Mouse (Mus musculus): ENCODE measurements around the gene Cntln. TPM values are rescaled to one million over a fixed set of nuclear protein-coding genes. Genes with fewer than 3 reads are reported as not detected.

The Cntln gene
- polyA plus RNA-seq, 1 experiment from 2014 or later, result 7.4 TPM

- DNase-seq (ENCODE audit: low spot score), result no peak
- no peaks in the 10 kb centered on the region for H3K9me3 ChIP-seq
- WGBS, result 14% methylated on average over 7 of the region's 7 CpGs
- no peak overlapping the region for H3K27ac ChIP-seq
- H3K27me3 ChIP-seq (ENCODE audit: insufficient read depth, poor library complexity, severe bottlenecking), result no peaks in the 10 kb centered on the region
- no peaks in the 10 kb centered on the region for H3K36me3 ChIP-seq
- no peak overlapping the region for H3K4me3 ChIP-seq
- H3K4me1 ChIP-seq, result no peaks in the 10 kb centered on the region
These were observed 212.6 kb downstream of the Cntln start for GRCm38 (mm10) chr4:85096682-85097081.

GRCm38 (mm10) chr4:85102168-85102567 lies 218.1 kb downstream of the Cntln start:
- no peaks in the 10 kb centered on the region for H3K36me3 ChIP-seq
- no peaks in the 10 kb centered on the region for H3K4me1 ChIP-seq
- H3K4me3 ChIP-seq, result no peak overlapping the region
- H3K9me3 ChIP-seq, result no peaks in the 10 kb centered on the region
- DNase-seq (ENCODE audit: low spot score), result no peak
- no peaks in the 10 kb centered on the region for H3K27me3 ChIP-seq (ENCODE audit: insufficient read depth, poor library complexity, severe bottlenecking)
- 89% methylated on average over 4 of the region's 4 CpGs for WGBS
- H3K27ac ChIP-seq, result no peak overlapping the region

- H3K4me1 ChIP-seq, result no peaks in the 10 kb centered on the region
- H3K4me3 ChIP-seq, result no peak overlapping the region
- no peaks in the 10 kb centered on the region for H3K9me3 ChIP-seq
- DNase-seq (ENCODE audit: low spot score), result no peak
- 69% methylated on average over 1 of the region's 1 CpGs for WGBS
- H3K36me3 ChIP-seq, result no peaks in the 10 kb centered on the region
- H3K27ac ChIP-seq, result no peak overlapping the region
- no peaks in the 10 kb centered on the region for H3K27me3 ChIP-seq (ENCODE audit: insufficient read depth, poor library complexity, severe bottlenecking)
These were observed 222.3 kb downstream of the Cntln start for GRCm38 (mm10) chr4:85106416-85106815.

DNA sequence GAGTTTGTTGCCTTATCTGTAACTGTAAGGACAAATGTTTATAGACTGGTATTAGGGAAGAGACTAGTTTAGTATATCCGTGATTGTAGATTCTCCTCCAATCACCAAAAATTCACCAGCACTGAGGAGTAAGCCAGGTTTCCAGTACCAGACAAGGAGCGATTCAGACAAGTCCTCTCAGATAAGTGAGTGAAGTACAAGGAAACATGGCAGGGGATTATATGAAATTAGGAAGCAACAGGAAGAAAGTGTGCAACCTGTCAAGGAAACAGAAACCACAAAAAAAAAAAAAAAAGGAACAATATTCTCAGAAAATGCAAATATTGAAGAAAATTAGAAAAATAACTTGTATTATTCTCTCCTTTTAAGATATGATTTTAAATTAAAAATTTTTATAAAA lies 222.9 kb downstream of the Cntln start:
- Histone ChIP-seq H3K9me3 (no peaks in the 10 kb centered on the region), H3K4me1 (no peaks in the 10 kb centered on the region), H3K36me3 (no peaks in the 10 kb centered on the region), H3K27me3 (ENCODE audit: insufficient read depth, poor library complexity, severe bottlenecking) (no peaks in the 10 kb centered on the region), H3K4me3 (no peak overlapping the region), H3K27ac (no peak overlapping the region)
- no peak for DNase-seq (ENCODE audit: low spot score)
- 78% methylated on average over 2 of the region's 2 CpGs for WGBS

- H3K36me3 ChIP-seq, result no peaks in the 10 kb centered on the region
- WGBS, result 91% methylated on average over 3 of the region's 3 CpGs
- no peaks in the 10 kb centered on the region for H3K4me1 ChIP-seq
- no peaks in the 10 kb centered on the region for H3K27me3 ChIP-seq (ENCODE audit: insufficient read depth, poor library complexity, severe bottlenecking)
- no peak overlapping the region for H3K27ac ChIP-seq
- no peak overlapping the region for H3K4me3 ChIP-seq
- H3K9me3 ChIP-seq, result no peaks in the 10 kb centered on the region
- no peak for DNase-seq (ENCODE audit: low spot score)
These were observed 236.2 kb downstream of the Cntln start for GRCm38 (mm10) chr4:85120271-85120670.

GRCm38 (mm10) chr4:85149726-85150125 lies 265.6 kb downstream of the Cntln start:
- Histone ChIP-seq H3K9me3 (no peaks in the 10 kb centered on the region), H3K27me3 (ENCODE audit: insufficient read depth, poor library complexity, severe bottlenecking) (no peaks in the 10 kb centered on the region), H3K27ac (no peak overlapping the region), H3K36me3 (no peaks in the 10 kb centered on the region), H3K4me1 (no peaks in the 10 kb centered on the region), H3K4me3 (no peak overlapping the region)
- DNase-seq (ENCODE audit: low spot score), result no peak
- WGBS, result 68% methylated on average over 5 of the region's 5 CpGs

DNA sequence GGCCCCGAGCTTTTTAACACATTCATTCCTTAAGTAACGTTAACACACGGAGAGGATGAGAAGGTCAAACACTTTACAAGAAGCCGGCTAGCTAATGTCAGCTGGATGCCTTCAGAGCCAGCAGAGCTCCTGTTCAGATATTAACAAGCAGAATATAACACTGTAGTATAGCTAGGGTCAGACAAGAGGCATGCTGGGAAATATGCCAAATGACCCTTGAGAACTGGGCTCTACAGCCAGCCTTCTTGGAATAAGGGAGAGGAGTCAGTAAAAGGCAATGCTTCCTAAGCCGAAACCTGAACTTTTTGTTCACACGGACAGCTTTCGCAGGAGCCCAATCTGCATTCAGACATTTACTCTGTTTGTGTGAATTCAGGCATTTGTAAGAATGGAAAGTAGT lies 267.8 kb downstream of the Cntln start:
- Histone ChIP-seq H3K4me1 (no peaks in the 10 kb centered on the region), H3K36me3 (no peaks in the 10 kb centered on the region), H3K27me3 (ENCODE audit: insufficient read depth, poor library complexity, severe bottlenecking) (no peaks in the 10 kb centered on the region), H3K27ac (no peak overlapping the region), H3K9me3 (no peaks in the 10 kb centered on the region), H3K4me3 (no peak overlapping the region)
- no peak for DNase-seq (ENCODE audit: low spot score)
- WGBS, result 87% methylated on average over 7 of the region's 7 CpGs

DNA sequence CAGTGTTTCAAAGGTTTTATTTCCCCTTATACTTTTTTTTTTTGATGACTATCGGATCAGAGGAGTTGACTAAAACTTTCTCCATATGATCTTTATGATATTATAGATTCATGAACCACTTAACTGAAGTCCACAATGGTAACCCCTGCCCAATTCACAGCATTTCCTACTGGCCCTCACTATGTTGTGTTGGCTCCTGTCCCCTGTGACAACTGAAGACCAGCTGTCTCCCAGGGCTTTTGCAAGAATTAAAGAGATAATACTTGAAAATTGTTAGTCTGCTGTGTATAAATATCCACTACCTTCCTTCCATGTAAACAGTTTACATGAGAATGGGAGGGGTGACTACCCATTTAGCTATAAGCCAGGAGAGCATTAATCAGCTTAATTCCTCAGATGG lies 270.3 kb downstream of the Cntln start:
- Histone ChIP-seq H3K4me3 (no peak overlapping the region), H3K9me3 (no peaks in the 10 kb centered on the region), H3K27ac (no peak overlapping the region), H3K27me3 (ENCODE audit: insufficient read depth, poor library complexity, severe bottlenecking) (no peaks in the 10 kb centered on the region), H3K4me1 (no peaks in the 10 kb centered on the region), H3K36me3 (no peaks in the 10 kb centered on the region)
- 86% methylated on average over 1 of the region's 1 CpGs for WGBS
- no peak for DNase-seq (ENCODE audit: low spot score)

- no peaks in the 10 kb centered on the region for H3K9me3 ChIP-seq
- H3K4me3 ChIP-seq, result no peak overlapping the region
- no peak overlapping the region for H3K27ac ChIP-seq
- H3K4me1 ChIP-seq, result no peaks in the 10 kb centered on the region
- DNase-seq (ENCODE audit: low spot score), result no peak
- WGBS, result 57% methylated on average over 4 of the region's 4 CpGs
- no peaks in the 10 kb centered on the region for H3K36me3 ChIP-seq
- no peaks in the 10 kb centered on the region for H3K27me3 ChIP-seq (ENCODE audit: insufficient read depth, poor library complexity, severe bottlenecking)
These were observed 277.0 kb downstream of the Cntln start for GRCm38 (mm10) chr4:85161156-85161555.

- no peaks in the 10 kb centered on the region for H3K9me3 ChIP-seq
- H3K36me3 ChIP-seq, result no peaks in the 10 kb centered on the region
- H3K27ac ChIP-seq, result no peak overlapping the region
- no peaks in the 10 kb centered on the region for H3K4me1 ChIP-seq
- DNase-seq (ENCODE audit: low spot score), result no peak
- no peaks in the 10 kb centered on the region for H3K27me3 ChIP-seq (ENCODE audit: insufficient read depth, poor library complexity, severe bottlenecking)
- H3K4me3 ChIP-seq, result peak overlapping the region; percentile 27
- WGBS, result 28% methylated on average over 27 of the region's 27 CpGs
These were observed 278.6 kb downstream of the Cntln start for GRCm38 (mm10) chr4:85162468-85163312.

- Histone ChIP-seq H3K4me1 (no peaks in the 10 kb centered on the region), H3K4me3 (no peak overlapping the region), H3K9me3 (no peaks in the 10 kb centered on the region), H3K27me3 (ENCODE audit: insufficient read depth, poor library complexity, severe bottlenecking) (no peaks in the 10 kb centered on the region), H3K27ac (no peak overlapping the region), H3K36me3 (no peaks in the 10 kb centered on the region)
- 62% methylated on average over 2 of the region's 2 CpGs for WGBS
- no peak for DNase-seq (ENCODE audit: low spot score)
These were observed 279.2 kb downstream of the Cntln start for GRCm38 (mm10) chr4:85163313-85163615.

DNA sequence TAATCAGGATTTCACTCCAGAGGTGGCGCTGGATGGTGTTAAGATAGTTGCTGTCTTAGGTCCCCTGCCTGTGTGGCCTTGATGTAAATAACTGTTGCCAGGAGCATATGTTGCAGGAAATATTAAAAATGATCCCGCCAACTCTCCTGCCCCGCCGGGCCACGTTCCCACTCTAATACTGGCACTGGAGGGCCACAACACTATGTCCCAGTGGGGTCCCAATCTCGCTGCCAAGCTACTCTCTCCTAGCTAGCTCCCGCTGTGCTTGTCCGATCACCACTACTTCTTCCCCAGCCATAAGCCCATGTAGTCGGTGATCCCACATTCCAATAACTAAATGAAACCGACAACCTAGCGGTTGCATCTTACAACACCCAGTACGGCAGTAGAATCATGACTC lies 283.9 kb downstream of the Cntln start:
- 85% methylated on average over 12 of the region's 12 CpGs for WGBS
- Histone ChIP-seq H3K4me1 (no peaks in the 10 kb centered on the region), H3K36me3 (no peaks in the 10 kb centered on the region), H3K27ac (no peak overlapping the region), H3K27me3 (ENCODE audit: insufficient read depth, poor library complexity, severe bottlenecking) (no peaks in the 10 kb centered on the region), H3K4me3 (no peak overlapping the region), H3K9me3 (no peaks in the 10 kb centered on the region)
- no peak for DNase-seq (ENCODE audit: low spot score)

DNA sequence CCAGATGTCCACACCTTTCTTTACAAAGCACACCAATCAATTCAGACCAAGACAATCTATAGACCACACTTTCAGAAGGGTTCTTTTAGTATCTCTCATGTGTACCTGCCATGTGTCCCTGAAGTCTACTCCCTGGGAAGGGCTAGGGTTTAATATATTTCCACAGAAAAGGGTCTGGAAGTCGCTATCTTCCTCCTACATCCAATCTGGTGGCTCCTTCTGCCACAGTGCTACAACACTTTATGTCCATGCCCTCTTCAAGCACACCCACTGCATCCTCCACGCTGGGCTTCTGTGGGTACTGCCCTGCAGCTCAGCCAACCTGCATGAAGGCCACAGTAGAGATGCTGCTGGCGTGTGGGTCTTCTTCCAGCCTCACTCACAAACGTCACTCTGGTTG lies 291.4 kb downstream of the Cntln start:
- Histone ChIP-seq H3K4me1 (no peaks in the 10 kb centered on the region), H3K4me3 (no peak overlapping the region), H3K27ac (no peak overlapping the region), H3K9me3 (no peaks in the 10 kb centered on the region), H3K27me3 (ENCODE audit: insufficient read depth, poor library complexity, severe bottlenecking) (no peaks in the 10 kb centered on the region), H3K36me3 (no peaks in the 10 kb centered on the region)
- no peak for DNase-seq (ENCODE audit: low spot score)
- 77% methylated on average over 4 of the region's 4 CpGs for WGBS
